Mouse (Mus musculus): ENCODE measurements around the gene Pnliprp2. TPM values are rescaled to one million over a fixed set of nuclear protein-coding genes. Genes with fewer than 3 reads are reported as not detected.

Gene Pnliprp2
- total RNA-seq (2021), result not detected
- long read RNA-seq, experiment 1, result 0 reads
- long read RNA-seq, experiment 2, result 0 reads

DNA sequence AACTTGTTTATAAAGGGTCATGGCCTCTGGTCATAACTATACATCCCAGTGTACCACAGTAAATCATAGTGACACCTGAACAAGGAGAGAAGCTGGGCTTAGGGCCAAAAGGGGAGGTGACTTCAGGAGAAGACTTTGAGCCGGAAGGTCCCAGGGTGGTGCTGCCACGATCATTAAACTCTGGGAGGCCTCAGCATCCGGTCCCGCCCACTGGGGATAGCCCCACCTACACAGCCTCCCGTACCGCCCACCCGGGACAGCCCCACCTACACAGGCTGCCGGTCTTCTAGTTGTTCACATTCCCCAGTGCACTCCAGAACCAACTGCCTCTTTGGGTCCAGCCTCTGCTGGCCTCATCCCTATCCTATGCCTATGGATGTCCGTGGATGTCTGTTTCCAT, at the start of gene Pnliprp2:
TSS of gene Pnliprp2 (plus strand) at position 297 of the 400 bp plus-strand sequence.
- no peak for DNase-seq
- intact Hi-C loops (cut with DNase I), result no loop called here

- intact Hi-C loops (cut with DNase I), result no loop called here
- DNase-seq, result no peak
Measured at GRCm38 (mm10) chr19:58717925-58718324, 41.6 kb upstream of the Pnliprp2 start.

DNA sequence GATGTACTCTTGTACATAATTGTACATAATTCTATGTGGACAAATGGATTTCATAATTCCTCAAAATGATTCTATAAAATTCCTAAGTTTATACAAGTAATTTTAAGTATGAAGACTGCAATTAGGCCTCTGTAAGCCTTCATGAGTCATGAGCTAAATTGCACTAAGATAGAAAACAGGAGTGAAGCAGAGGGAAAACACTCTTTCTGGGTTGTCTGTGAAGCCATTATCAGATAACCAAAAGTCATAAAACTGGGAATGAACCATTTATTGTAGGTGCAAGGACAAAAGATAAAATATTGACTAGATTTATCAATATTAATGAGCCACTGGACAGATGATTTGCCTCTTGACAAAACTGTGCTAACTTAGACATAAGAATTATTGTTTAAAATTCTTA, 39.1 kb upstream of the Pnliprp2 start:
- no peak for DNase-seq
- intact Hi-C loops (cut with DNase I), result no loop called here

GRCm38 (mm10) chr19:58726551-58726950, 33.0 kb upstream of the Pnliprp2 start:
- intact Hi-C loops (cut with DNase I), result no loop called here
- no peak for DNase-seq

- DNase-seq, result no peak
- intact Hi-C loops (cut with DNase I), result no loop called here
Measured at GRCm38 (mm10) chr19:58727756-58728155, 31.8 kb upstream of the Pnliprp2 start.

- intact Hi-C loops (cut with DNase I), result no loop called here
Measured at GRCm38 (mm10) chr19:58728445-58729031, 31.0 kb upstream of the Pnliprp2 start, which contains the start of gene Pnliprp1. Pnliprp1 (plus strand) TSS chr19:58728887.

GRCm38 (mm10) chr19:58733216-58733615, 26.3 kb upstream of the Pnliprp2 start:
- intact Hi-C loops (cut with DNase I), result no loop called here
- no peak for DNase-seq

More at GRCm38 (mm10) chr19:58728445-58729031, 31.0 kb upstream of the Pnliprp2 start, which contains the start of gene Pnliprp1:
- no peak for DNase-seq

GRCm38 (mm10) chr19:58738111-58738510, 21.4 kb upstream of the Pnliprp2 start:
- intact Hi-C loops (cut with DNase I), result no loop called here
- DNase-seq, result no peak

GRCm38 (mm10) chr19:58741036-58741435, 18.5 kb upstream of the Pnliprp2 start:
- DNase-seq, result no peak
- intact Hi-C loops (cut with DNase I), result no loop called here

DNA sequence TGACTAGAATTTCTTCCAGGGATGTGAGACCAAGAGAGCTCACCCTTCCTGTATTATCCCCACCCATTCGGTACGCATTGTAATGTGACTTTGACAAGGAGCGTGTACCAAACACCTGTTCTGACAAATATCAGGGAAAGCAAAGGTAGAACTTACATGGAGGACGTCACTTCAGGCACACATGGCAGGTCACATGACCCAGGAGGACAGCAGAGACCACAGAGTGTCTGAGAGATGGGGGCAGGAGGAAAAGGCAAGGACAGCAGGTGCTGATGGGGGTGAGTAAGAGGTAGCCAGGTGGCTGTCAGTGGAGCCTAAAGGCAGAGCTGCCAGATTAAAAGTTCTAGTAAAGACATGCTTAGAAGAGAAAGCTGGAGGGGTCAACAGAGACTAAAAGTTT, 16.8 kb upstream of the Pnliprp2 start:
- no peak for DNase-seq
- intact Hi-C loops (cut with DNase I), result no loop called here

- intact Hi-C loops (cut with DNase I), result no loop called here
- DNase-seq, result no peak
Measured at GRCm38 (mm10) chr19:58743736-58744135, 15.8 kb upstream of the Pnliprp2 start.

DNA sequence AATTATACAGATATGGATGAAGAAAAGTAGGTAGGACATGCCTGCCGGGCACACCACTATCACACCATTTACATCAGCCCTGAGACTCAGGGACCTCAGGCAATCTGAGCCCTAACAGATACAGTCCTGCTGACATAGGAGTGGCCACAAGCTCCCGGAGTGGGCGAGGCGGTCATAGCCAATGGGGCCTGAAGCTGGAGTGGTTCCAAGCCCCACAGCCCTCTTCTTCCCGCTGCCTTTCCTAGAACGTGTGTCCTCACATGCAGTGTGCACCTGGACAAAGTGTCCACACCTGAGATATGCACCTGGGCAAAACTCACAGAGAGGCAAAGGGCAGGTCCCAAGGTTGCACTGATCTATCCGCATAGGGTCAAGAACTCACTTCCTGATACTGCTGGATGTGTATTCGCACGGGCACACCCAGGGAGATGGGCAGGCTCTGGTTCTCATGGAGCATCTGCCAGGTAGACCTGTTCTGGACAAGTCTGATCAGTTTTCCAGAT, 12.0 kb upstream of the Pnliprp2 start:
- intact Hi-C loops (cut with DNase I), result no loop called here
- DNase-seq, result no peak

DNA sequence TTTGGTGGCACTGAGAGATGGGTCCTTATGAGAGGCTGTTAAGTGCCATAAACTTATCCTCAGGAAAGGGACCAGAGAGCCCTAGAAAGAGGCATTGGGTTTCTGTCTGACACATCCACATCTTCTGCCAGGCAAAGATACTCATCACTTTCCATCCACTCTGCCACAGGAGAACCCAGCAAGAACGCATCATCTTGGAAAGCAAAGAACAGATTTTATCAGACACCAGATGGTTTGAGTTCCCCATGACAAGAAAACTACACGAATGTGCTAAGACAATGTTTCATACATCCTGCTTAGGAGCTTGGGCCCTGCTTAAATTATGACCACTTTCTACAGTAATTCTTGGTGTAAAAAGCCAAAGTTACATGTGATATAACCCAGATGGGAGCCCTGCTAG, 8.7 kb upstream of the Pnliprp2 start:
- DNase-seq, result no peak
- intact Hi-C loops (cut with DNase I), result no loop called here

GRCm38 (mm10) chr19:58751504-58751903, 8.0 kb upstream of the Pnliprp2 start:
- no peak for DNase-seq
- intact Hi-C loops (cut with DNase I), result no loop called here

- no peak for DNase-seq
- intact Hi-C loops (cut with DNase I), result no loop called here
Measured at GRCm38 (mm10) chr19:58758871-58759270, 648 bp upstream of the Pnliprp2 start.

GRCm38 (mm10) chr19:58762316-58762715, 2.8 kb downstream of the Pnliprp2 start:
- intact Hi-C loops (cut with DNase I), result loop anchor here (5.0 kb wide), 1 partner anchor 435 kb away; no protein-coding TSS in a partner anchor
- no peak for DNase-seq

GRCm38 (mm10) chr19:58762848-58763541, 3.5 kb downstream of the Pnliprp2 start:
- intact Hi-C loops (cut with DNase I), result loop anchor here (1.0 to 5.0 kb wide), 2 partner anchors 141 to 434 kb away; no protein-coding TSS in a partner anchor
- peak; percentile 75 to 83 for DNase-seq

- no peak for DNase-seq
- intact Hi-C loops (cut with DNase I), result no loop called here
Measured at GRCm38 (mm10) chr19:58767329-58767728, 7.8 kb downstream of the Pnliprp2 start.

DNA sequence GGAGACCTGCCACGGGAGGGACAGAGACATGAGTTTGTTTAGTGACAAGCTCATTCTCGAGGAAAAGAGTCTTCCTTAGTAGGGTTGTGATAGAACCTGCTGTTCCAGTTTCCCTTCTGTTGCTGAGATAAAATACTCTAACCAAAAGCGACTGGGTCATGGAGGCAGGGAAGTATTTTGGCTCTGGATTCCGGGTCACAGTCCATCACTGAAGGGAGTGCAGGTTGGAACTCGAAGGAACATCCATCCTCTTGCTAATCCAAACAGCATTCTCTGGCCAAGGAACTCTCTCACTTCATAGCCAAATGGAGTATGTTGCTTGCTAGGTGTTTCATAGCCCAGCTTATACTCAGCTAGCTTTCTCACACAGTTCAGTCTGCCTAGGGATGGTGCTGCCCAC, 16.9 kb downstream of the Pnliprp2 start:
- intact Hi-C loops (cut with DNase I), result no loop called here
- DNase-seq, result no peak

GRCm38 (mm10) chr19:58781566-58781965, 22.0 kb downstream of the Pnliprp2 start:
- intact Hi-C loops (cut with DNase I), result no loop called here

GRCm38 (mm10) chr19:58783938-58784337, 24.4 kb downstream of the Pnliprp2 start:
- no peak for DNase-seq
- intact Hi-C loops (cut with DNase I), result no loop called here

More at GRCm38 (mm10) chr19:58781566-58781965, 22.0 kb downstream of the Pnliprp2 start:
- DNase-seq, result no peak

DNA sequence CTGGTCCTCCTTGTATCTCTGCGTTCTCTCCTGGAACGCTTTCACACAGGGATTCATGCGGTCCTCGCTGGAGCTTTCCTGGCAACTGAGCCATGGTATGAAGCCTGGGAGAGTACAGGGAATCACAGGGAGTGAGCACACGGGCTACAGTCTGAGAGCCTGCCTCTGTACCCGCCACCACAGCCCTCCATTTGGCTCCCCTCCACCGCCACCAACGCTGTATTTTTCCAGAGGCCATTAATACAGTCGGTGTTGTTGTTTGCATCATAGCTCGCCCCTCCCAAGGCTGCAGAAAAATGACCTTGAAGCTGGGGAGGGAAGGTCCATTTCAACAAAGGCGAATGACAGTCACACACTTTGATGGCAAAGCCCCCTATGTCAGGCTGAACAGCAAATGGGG, 29.7 kb downstream of the Pnliprp2 start:
- intact Hi-C loops (cut with DNase I), result no loop called here
- no peak for DNase-seq

All from heart, postnatal 14 days (tissue).